Mouse (Mus musculus): ENCODE measurements at regions not wholly inside any gene's neighbourhood (a gene's known extent, or its start where the extent isn't known, plus 50 kb on each side); places are given as distances from the start of the nearest gene placed in this dataset.

- no peak for DNase-seq (ENCODE audit: low read depth, low spot score)
Measured at GRCm38 (mm10) chr3:78412669-78413419, 873.5 kb downstream of the Rapgef2 start.

- DNase-seq (ENCODE audit: low read depth, low spot score) = no peak
Measured at GRCm38 (mm10) chr3:78411395-78411794, 874.9 kb downstream of the Rapgef2 start.

GRCm38 (mm10) chr3:78409237-78409636 is 877.1 kb downstream of the Rapgef2 start:
- DNase-seq (ENCODE audit: low read depth, low spot score) = no peak

- DNase-seq (ENCODE audit: low read depth, low spot score) = peak; percentile 18
Measured at GRCm38 (mm10) chr3:78405760-78406467, 880.4 kb downstream of the Rapgef2 start.

GRCm38 (mm10) chr3:78358377-78358776 is 927.9 kb downstream of the Rapgef2 start:
- DNase-seq (ENCODE audit: low read depth, low spot score) = peak; percentile 57

GRCm38 (mm10) chr3:78339891-78340290 is 946.4 kb downstream of the Rapgef2 start:
- DNase-seq (ENCODE audit: low read depth, low spot score) = no peak

DNA sequence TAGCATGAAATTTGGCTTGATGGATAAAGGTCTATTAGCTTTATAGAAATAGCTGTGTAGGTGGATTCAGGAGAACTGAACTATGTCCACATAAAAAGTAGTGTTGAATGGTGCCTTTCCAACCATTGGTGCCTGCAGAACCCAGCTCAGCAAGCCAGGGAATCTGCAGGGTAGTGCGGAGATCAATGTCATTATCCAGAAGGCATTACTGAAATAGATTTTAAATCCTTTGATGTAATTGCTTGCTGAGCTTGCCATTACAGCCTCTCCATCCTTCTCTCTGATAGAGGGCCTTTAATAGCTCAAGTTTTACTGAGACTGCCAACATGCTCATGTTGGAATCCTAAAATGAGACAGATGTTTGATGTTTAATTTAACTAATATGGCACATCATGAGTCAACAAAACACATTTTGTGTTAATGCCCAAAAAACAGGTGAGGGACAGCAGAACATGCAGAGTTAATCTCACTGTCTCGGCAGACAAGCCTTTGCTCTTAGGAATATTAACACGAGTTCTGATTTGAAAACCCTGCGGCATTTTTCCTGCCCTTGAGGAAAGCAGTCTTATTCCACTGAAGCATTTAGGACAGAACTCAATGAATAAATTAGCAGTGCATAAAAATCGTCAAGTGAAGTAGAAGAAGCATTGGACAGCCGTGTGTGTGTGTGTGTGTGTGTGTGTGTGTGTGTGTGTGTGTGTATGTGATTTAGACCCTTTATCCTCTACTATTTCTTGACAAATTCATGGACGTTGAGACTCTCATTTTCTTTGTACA is 974.5 kb downstream of the Rapgef2 start:
- DNase-seq (ENCODE audit: low read depth, low spot score) = no peak

- DNase-seq (ENCODE audit: low read depth, low spot score) = no peak
Measured at GRCm38 (mm10) chr3:78300506-78300905, 985.8 kb downstream of the Rapgef2 start.

- peak; percentile 12 for DNase-seq (ENCODE audit: low read depth, low spot score)
Measured at GRCm38 (mm10) chr3:78291894-78292293, 994.4 kb downstream of the Rapgef2 start.

GRCm38 (mm10) chr3:78284071-78284470 is 1002.2 kb downstream of the Rapgef2 start:
- DNase-seq (ENCODE audit: low read depth, low spot score) = no peak

GRCm38 (mm10) chr3:78236920-78237319 is 1049.4 kb downstream of the Rapgef2 start:
- peak; percentile 17 for DNase-seq (ENCODE audit: low read depth, low spot score)

- peak; percentile 7 for DNase-seq (ENCODE audit: low read depth, low spot score)
Measured at GRCm38 (mm10) chr3:78209729-78210128, 1076.6 kb downstream of the Rapgef2 start.

DNA sequence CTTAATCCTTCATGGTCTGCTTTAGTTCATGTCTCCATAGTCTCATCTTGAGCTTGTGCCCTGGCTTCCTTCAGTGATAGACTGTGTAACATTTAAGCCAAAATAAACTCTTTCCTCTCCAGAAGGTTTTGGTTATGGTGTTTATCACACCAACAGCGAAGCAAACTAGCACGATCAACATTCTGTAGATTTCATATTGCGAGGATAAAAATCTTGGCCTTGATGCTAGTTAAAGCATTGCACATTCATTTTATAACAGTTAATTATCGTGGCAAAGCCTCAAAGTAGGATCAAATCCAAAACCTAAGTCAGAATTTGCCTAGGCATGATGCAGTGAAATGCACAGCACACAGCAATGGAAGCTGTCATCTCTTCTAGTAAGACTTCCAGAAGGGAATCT is 1123.7 kb downstream of the Rapgef2 start:
- no peak for DNase-seq (ENCODE audit: low read depth, low spot score)

GRCm38 (mm10) chr3:78158450-78158849 is 1127.9 kb downstream of the Rapgef2 start:
- no peak for DNase-seq (ENCODE audit: low read depth, low spot score)
